Mouse (Mus musculus): Measurements from ENCODE around the gene Shisa5. TPM values are rescaled to one million over a fixed set of nuclear protein-coding genes. Genes with fewer than 3 reads are reported as not detected.
A peak's percentile ranks its signal among the peaks of the same experiment; 100 is the strongest.

The Shisa5 gene
- polyA plus RNA-seq, 1 experiment from 2014 or later = 216 TPM

GRCm38 (mm10) chr9:109016973-109017604, 21.3 kb upstream of the Shisa5 start:
- Histone ChIP-seq H3K27ac (ENCODE audit: low read length) (no peak overlapping the region), H3K4me3 (ENCODE audit: low read depth, low read length) (no peak overlapping the region), H3K27me3 (replicated peaks; ENCODE audit: insufficient read depth, low read length) (no peaks in the 10 kb centered on the region), H3K36me3 (ENCODE audit: insufficient read depth, low read length) (no peaks in the 10 kb centered on the region), H3K9ac (replicated peaks; ENCODE audit: low read depth) (no peak overlapping the region), H3K9me3 (ENCODE audit: low read length) (no peaks in the 10 kb centered on the region), H3K4me1 (ENCODE audit: insufficient read depth, low read depth, low read length) (no peaks in the 10 kb centered on the region), H3K4me2 (replicated peaks; ENCODE audit: low read depth, low read length) (no peak overlapping the region)
- ATAC-seq = peak; percentile 23; the same call in 1 of the 2 replicates
- 32% methylated on average over 11 of the region's 11 CpGs for WGBS
- DNase-seq (ENCODE audit: low spot score) = no peak
- TF ChIP-seq EP300 (IDR thresholded peaks at IDR 0.05) = no peak
- TF ChIP-seq CTCF (IDR thresholded peaks at IDR 0.05) = no peak

GRCm38 (mm10) chr9:109021428-109021827, 16.9 kb upstream of the Shisa5 start:
- H3K36me3 ChIP-seq (ENCODE audit: insufficient read depth, low read length) = no peaks in the 10 kb centered on the region
- H3K4me2 ChIP-seq (replicated peaks; ENCODE audit: low read depth, low read length) = no peak overlapping the region
- H3K27me3 ChIP-seq (replicated peaks; ENCODE audit: insufficient read depth, low read length) = no peaks in the 10 kb centered on the region
- H3K9me3 ChIP-seq (ENCODE audit: low read length) = no peaks in the 10 kb centered on the region
- no peak overlapping the region for H3K4me3 ChIP-seq (ENCODE audit: low read depth, low read length)
- no peak overlapping the region for H3K27ac ChIP-seq (ENCODE audit: low read length)
- H3K4me1 ChIP-seq (ENCODE audit: insufficient read depth, low read depth, low read length) = no peaks in the 10 kb centered on the region
- 68% methylated on average over 4 of the region's 4 CpGs for WGBS
- no peak overlapping the region for H3K9ac ChIP-seq (replicated peaks; ENCODE audit: low read depth)
- no peak for DNase-seq (ENCODE audit: low spot score)
- no peak for ATAC-seq
- no peak for TF ChIP-seq EP300 (IDR thresholded peaks at IDR 0.05)
- no peak for TF ChIP-seq CTCF (IDR thresholded peaks at IDR 0.05)

GRCm38 (mm10) chr9:109022866-109023685, 15.3 kb upstream of the Shisa5 start:
- no peaks in the 10 kb centered on the region for H3K36me3 ChIP-seq (ENCODE audit: insufficient read depth, low read length)
- H3K4me1 ChIP-seq (ENCODE audit: insufficient read depth, low read depth, low read length) = no peaks in the 10 kb centered on the region
- no peaks in the 10 kb centered on the region for H3K9me3 ChIP-seq (ENCODE audit: low read length)
- H3K27me3 ChIP-seq (replicated peaks; ENCODE audit: insufficient read depth, low read length) = no peaks in the 10 kb centered on the region
- H3K27ac ChIP-seq (ENCODE audit: low read length) = no peak overlapping the region
- WGBS = 74% methylated on average over 17 of the region's 17 CpGs
- ATAC-seq = no peak
- no peak overlapping the region for H3K4me3 ChIP-seq (ENCODE audit: low read depth, low read length)
- TF ChIP-seq EP300 (IDR thresholded peaks at IDR 0.05) = 0 out of 2 replicates have a peak, but pooled peaks have one; percentile 20
- TF ChIP-seq CTCF (IDR thresholded peaks at IDR 0.05) = no peak
- peak; percentile 53 for DNase-seq (ENCODE audit: low spot score)
- no peak overlapping the region for H3K9ac ChIP-seq (replicated peaks; ENCODE audit: low read depth)
- H3K4me2 ChIP-seq (replicated peaks; ENCODE audit: low read depth, low read length) = no peak overlapping the region

GRCm38 (mm10) chr9:109027521-109027920, 10.8 kb upstream of the Shisa5 start:
- WGBS = 59% methylated on average over 8 of the region's 8 CpGs
- ATAC-seq (no peak), DNase-seq (ENCODE audit: low spot score) (no peak)
- TF ChIP-seq EP300 (IDR thresholded peaks at IDR 0.05) = no peak
- TF ChIP-seq CTCF (IDR thresholded peaks at IDR 0.05) = no peak
- Histone ChIP-seq H3K27ac (ENCODE audit: low read length) (no peak overlapping the region), H3K4me3 (ENCODE audit: low read depth, low read length) (no peak overlapping the region), H3K36me3 (ENCODE audit: insufficient read depth, low read length) (no peaks in the 10 kb centered on the region), H3K4me2 (replicated peaks; ENCODE audit: low read depth, low read length) (no peak overlapping the region), H3K27me3 (replicated peaks; ENCODE audit: insufficient read depth, low read length) (no peaks in the 10 kb centered on the region), H3K9me3 (ENCODE audit: low read length) (no peaks in the 10 kb centered on the region), H3K4me1 (ENCODE audit: insufficient read depth, low read depth, low read length) (no peaks in the 10 kb centered on the region), H3K9ac (replicated peaks; ENCODE audit: low read depth) (no peak overlapping the region)

- H3K36me3 ChIP-seq (ENCODE audit: insufficient read depth, low read length) = no peaks in the 10 kb centered on the region
- 79% methylated on average over 3 of the region's 3 CpGs for WGBS
- no peak for DNase-seq (ENCODE audit: low spot score)
- no peak overlapping the region for H3K27ac ChIP-seq (ENCODE audit: low read length)
- ATAC-seq = no peak
- H3K9ac ChIP-seq (replicated peaks; ENCODE audit: low read depth) = no peak overlapping the region
- H3K4me3 ChIP-seq (ENCODE audit: low read depth, low read length) = no peak overlapping the region
- no peak for TF ChIP-seq EP300 (IDR thresholded peaks at IDR 0.05)
- no peak for TF ChIP-seq CTCF (IDR thresholded peaks at IDR 0.05)
- no peaks in the 10 kb centered on the region for H3K4me1 ChIP-seq (ENCODE audit: insufficient read depth, low read depth, low read length)
- H3K4me2 ChIP-seq (replicated peaks; ENCODE audit: low read depth, low read length) = no peak overlapping the region
- H3K9me3 ChIP-seq (ENCODE audit: low read length) = no peaks in the 10 kb centered on the region
- H3K27me3 ChIP-seq (replicated peaks; ENCODE audit: insufficient read depth, low read length) = no peaks in the 10 kb centered on the region
Observed at GRCm38 (mm10) chr9:109028421-109028820, 9.9 kb upstream of the Shisa5 start.

GRCm38 (mm10) chr9:109028919-109029318, 9.4 kb upstream of the Shisa5 start:
- DNase-seq (ENCODE audit: low spot score) (no peak), ATAC-seq (no peak)
- Histone ChIP-seq H3K4me3 (ENCODE audit: low read depth, low read length) (no peak overlapping the region), H3K27me3 (replicated peaks; ENCODE audit: insufficient read depth, low read length) (no peaks in the 10 kb centered on the region), H3K9me3 (ENCODE audit: low read length) (no peaks in the 10 kb centered on the region), H3K36me3 (ENCODE audit: insufficient read depth, low read length) (no peaks in the 10 kb centered on the region), H3K27ac (ENCODE audit: low read length) (no peak overlapping the region), H3K4me1 (ENCODE audit: insufficient read depth, low read depth, low read length) (no peaks in the 10 kb centered on the region), H3K9ac (replicated peaks; ENCODE audit: low read depth) (no peak overlapping the region), H3K4me2 (replicated peaks; ENCODE audit: low read depth, low read length) (no peak overlapping the region)
- 74% methylated on average over 5 of the region's 5 CpGs for WGBS
- no peak for TF ChIP-seq EP300 (IDR thresholded peaks at IDR 0.05)
- no peak for TF ChIP-seq CTCF (IDR thresholded peaks at IDR 0.05)
